Mouse (Mus musculus): ENCODE measurements around the gene Tnfsf12.

DNA sequence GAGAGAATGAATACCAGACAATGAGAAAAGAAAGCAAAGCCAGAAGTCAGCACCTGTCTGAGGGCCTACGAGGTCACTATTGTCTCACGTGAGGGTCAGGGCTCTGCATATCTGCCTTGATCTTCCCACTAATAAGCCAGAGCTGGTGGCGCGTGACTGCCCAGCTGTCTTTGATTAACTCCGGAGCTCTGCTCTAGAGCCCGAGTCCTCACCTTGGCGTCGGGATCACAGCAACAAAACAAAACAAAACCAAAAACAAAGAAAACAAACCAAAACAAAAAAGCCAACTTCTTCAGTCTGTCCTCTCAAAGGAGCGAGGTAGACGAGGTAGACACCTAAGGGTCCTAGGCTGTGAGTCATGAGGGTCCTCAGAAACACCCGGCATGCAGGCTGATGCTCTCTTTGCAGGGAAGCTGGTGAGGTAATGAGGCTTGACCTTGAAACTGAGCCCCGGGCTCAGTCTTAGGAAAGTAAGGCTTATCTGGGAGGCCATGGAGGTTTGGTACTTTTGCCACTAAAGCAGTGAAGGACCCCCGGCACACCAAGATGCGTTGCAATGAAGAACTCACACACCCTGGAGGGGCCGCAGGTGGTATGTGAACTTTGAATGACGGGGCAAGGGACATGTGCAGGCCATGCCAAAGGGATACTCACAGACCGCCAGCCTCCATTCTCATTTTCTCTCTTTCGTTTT lies 19.1 kb upstream of the Tnfsf12 start:
- TF ChIP-seq POLR2A (IDR thresholded peaks at IDR 0.05; ENCODE audit: insufficient read depth, low read depth, low read length): no peak
- no peak for TF ChIP-seq CTCF (IDR thresholded peaks at IDR 0.05; ENCODE audit: insufficient read depth, low read depth, low read length)

Measured in olfactory bulb, adult 2 months (tissue).